Mouse (Mus musculus): Measurements from ENCODE around the gene Rilp. TPM values are rescaled to one million over a fixed set of nuclear protein-coding genes. Genes with fewer than 3 reads are reported as not detected.

Rilp gene
- total RNA-seq (2014; rRNA removed) = 23.0 and 27.9 TPM in 2 replicates
- 29.8 and 32.6 TPM in 2 replicates for polyA plus RNA-seq (2012; rRNA removed)

DNA sequence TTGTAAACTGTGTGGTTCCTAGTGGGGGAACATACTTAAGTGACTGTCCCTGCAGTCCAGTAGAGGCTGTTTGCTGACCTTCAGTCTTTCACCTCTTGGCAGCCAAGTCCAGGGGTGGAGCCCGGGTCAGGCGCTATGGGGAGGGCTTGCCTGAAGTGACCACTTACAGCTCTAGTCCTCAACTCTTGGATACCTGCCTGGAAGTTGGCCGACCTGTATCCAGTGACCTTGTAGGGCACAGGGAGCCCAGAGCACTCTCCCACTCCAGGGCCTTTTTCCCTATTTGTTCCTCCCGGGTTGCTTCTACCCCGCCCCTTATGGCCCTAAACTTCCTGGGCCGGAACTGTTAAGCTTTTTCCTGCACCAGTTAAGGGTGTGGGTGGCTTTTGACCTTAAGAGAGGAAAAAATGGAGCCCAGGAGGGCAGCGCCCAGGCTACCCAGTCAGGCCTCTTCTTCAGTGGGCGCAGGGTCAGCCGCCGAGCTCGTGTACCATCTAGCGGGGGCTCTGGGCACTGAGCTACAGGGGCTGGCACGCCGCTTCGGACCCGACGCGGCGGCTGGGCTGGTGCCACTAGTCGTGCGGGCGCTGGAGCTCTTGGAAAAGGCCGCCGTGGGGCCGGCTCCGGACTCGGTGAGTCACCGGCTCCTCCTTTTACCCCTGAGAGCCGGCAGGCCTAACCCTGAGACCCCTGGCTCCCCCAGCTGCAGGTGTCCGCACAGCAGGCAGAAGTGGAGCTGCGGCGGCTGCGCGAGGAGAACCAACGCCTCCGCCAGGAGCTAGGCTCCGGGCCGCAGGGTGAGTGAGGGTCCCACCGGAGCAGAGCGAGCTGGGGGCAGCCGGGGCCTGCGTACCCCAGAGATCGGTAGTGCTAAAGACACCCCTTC lies at the start of gene Rilp:
TSS of gene Rilp (plus strand) at position 354 of the 886 bp plus-strand sequence.
- Histone ChIP-seq H3K79me2 (ENCODE audit: control insufficient read depth, insufficient read depth, low read length) (peaks cover 3% of the 10 kb centered on the region; the same call in 1 of the 2 replicates), H3K27ac (replicated peaks; ENCODE audit: insufficient read depth, low read depth, low read length) (peak within 1 kb of the TSS; percentile 95), H3K27me3 (ENCODE audit: control insufficient read depth, insufficient read depth, low read length) (no peaks in the 10 kb centered on the region), H3K36me3 (ENCODE audit: control insufficient read depth, insufficient read depth, low read length) (peaks cover 33% of the 10 kb centered on the region), H3K4me3 (ENCODE audit: insufficient read depth, low read depth, low read length) (peak within 1 kb of the TSS; percentile 79), H3K4me1 (ENCODE audit: control insufficient read depth, insufficient read depth, low read length) (peaks cover 13% of the 10 kb centered on the region), H3K9ac (ENCODE audit: low read depth, low read length) (peak within 1 kb of the TSS; percentile 93)
- TF ChIP-seq CTCF (IDR thresholded peaks at IDR 0.05; ENCODE audit: low read depth, low read length) (no peak), POLR2A (IDR thresholded peaks at IDR 0.05; ENCODE audit: extremely low read depth, insufficient read depth, low read length) (0 out of 2 replicates have a peak, but pooled peaks have one; percentile 44)
- 1% methylated on average over 43 of the region's 43 CpGs for WGBS
- DNase-seq (ENCODE audit: extremely low read depth, low read depth, low spot score) = peak; percentile 100

DNA sequence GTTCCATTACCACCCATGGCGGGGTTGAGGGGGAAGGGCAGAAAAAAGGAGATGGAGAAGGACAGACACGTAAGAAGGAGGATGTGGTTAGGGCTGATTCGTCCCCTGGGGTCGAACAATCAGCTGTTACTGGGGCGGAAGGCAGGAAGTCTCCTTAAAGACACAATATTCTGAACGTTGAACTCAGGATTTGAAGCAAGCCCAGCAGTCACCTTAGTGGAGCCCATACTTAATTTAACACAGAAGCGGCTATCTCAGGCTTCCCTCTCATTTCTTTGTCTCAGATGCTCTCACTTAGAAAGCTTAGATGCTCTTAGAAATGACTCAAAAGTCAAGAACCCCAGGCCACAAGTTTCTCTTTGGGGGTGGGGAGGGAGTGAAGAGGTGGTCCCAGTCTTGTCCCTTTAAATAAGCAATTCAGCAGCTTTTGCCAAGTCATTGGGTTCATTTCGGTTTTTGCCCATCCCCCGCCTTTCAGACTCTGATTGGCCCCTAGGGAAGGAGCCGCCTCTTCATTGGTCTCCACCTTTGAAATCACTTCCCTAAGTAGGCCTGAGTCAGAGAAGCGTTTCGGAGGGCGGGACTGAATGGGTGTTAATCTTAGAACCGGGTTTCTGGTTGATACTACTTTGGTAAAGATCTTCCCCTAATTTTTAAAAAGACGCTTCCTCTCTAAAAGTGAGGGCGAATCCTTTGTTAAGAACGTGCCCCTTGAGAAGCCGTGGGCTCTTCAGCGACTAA lies 49.6 kb upstream of the Rilp start:
- WGBS = 5% methylated on average over 19 of the region's 19 CpGs
- Histone ChIP-seq H3K27me3 (ENCODE audit: control insufficient read depth, insufficient read depth, low read length) (no peaks in the 10 kb centered on the region), H3K27ac (replicated peaks; ENCODE audit: insufficient read depth, low read depth, low read length) (peak overlapping the region; percentile 99), H3K4me1 (ENCODE audit: control insufficient read depth, insufficient read depth, low read length) (peaks cover 37% of the 10 kb centered on the region), H3K9ac (ENCODE audit: low read depth, low read length) (peak overlapping the region; percentile 79), H3K79me2 (ENCODE audit: control insufficient read depth, insufficient read depth, low read length) (peaks cover 4% of the 10 kb centered on the region; the same call in 1 of the 2 replicates), H3K36me3 (ENCODE audit: control insufficient read depth, insufficient read depth, low read length) (peaks cover 17% of the 10 kb centered on the region), H3K4me3 (ENCODE audit: insufficient read depth, low read depth, low read length) (peak overlapping the region; percentile 43)
- peak; percentile 95 for DNase-seq (ENCODE audit: extremely low read depth, low read depth, low spot score)
- TF ChIP-seq CTCF (IDR thresholded peaks at IDR 0.05; ENCODE audit: low read depth, low read length) (no peak), POLR2A (IDR thresholded peaks at IDR 0.05; ENCODE audit: extremely low read depth, insufficient read depth, low read length) (0 out of 2 replicates have a peak, but pooled peaks have one; percentile 32)

DNA sequence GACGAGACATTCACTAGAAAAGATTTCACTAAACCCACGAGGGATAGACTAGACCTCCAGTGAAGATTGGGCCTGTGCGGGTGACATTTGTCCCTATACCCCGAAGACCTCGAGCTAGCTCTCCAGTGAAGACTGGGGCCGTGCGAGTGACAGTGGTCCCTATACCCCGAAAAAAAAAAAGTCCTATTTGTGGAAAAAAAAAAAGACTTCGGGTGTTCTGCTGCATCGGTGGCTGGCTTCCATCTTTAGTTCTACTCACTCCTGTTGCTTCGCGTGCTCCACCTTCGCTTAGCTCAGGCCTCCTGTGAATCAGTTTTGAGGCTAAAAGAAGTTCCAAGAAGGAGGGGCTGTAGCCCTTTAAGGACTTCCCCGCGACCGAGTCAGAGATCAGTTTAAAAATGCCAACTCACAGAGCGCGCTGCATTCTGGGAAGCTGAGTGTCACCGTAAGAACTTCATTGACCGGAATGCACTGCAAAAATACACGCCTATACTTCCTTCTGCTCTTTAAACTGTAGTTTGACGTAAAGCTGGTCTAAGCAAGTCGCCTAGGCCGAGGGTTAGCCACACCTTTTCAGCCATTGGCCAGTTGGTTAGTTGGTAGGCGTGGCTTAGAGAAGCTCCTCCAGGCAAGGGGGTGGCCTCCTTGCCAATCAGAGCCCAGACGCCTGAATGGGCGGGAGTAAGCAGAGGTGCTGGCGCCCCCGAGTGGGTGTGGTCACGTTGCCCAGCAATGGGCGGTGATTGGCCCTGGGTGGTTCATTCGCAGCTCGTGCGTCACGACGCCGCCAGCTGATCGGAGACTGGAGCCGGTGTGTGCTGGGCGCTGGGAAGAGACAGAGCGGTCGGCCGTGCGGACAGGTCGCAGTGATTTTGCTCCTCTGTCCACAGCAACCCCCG lies 48.8 kb upstream of the Rilp start, which contains the start of gene Tlcd2:
TSS of gene Tlcd2 (plus strand) at position 872 of the 899 bp plus-strand sequence.
- Histone ChIP-seq H3K27me3 (ENCODE audit: control insufficient read depth, insufficient read depth, low read length) (no peaks in the 10 kb centered on the region), H3K27ac (replicated peaks; ENCODE audit: insufficient read depth, low read depth, low read length) (peak within 1 kb of the TSS; percentile 97), H3K79me2 (ENCODE audit: control insufficient read depth, insufficient read depth, low read length) (peaks cover 4% of the 10 kb centered on the region; the same call in 1 of the 2 replicates), H3K9ac (ENCODE audit: low read depth, low read length) (peak within 1 kb of the TSS; percentile 87), H3K36me3 (ENCODE audit: control insufficient read depth, insufficient read depth, low read length) (peaks cover 25% of the 10 kb centered on the region), H3K4me3 (ENCODE audit: insufficient read depth, low read depth, low read length) (peak within 1 kb of the TSS; percentile 91), H3K4me1 (ENCODE audit: control insufficient read depth, insufficient read depth, low read length) (peaks cover 38% of the 10 kb centered on the region)
- WGBS = under 1% methylated on average over 46 of the region's 46 CpGs
- TF ChIP-seq POLR2A (IDR thresholded peaks at IDR 0.05; ENCODE audit: extremely low read depth, insufficient read depth, low read length) (peak; percentile 99), CTCF (IDR thresholded peaks at IDR 0.05; ENCODE audit: low read depth, low read length) (no peak)
- peak; percentile 100 for DNase-seq (ENCODE audit: extremely low read depth, low read depth, low spot score)

DNA sequence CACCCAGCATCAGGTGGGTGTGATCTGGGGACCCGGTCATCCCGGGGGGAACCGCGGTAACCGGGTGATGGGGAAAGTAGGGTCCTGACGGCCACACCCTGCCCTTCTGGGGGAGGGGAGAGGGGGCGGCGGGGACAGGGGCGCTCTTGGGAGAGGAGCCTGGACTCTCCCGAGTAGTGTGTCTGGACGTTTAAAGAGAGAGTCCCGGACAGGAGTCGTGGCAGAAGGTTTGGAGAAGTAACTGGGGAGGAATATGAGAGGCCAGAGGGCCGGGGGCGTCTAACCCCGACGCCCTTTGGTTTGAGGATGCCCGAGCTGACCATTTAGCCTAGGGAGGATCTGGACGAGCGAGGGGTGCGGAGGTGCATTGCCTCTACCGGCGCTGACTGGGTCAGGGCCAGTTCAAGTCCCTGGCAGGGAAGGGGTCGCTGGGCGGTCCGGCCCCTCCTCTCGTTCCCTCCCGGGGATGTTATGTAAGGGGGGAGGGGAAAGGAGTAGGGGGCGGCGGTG lies 48.1 kb upstream of the Rilp start:
- H3K9ac ChIP-seq (ENCODE audit: low read depth, low read length) = peak overlapping the region; percentile 87
- under 1% methylated on average over 29 of the region's 30 CpGs for WGBS
- H3K4me3 ChIP-seq (ENCODE audit: insufficient read depth, low read depth, low read length) = peak overlapping the region; percentile 91
- H3K36me3 ChIP-seq (ENCODE audit: control insufficient read depth, insufficient read depth, low read length) = peaks cover 25% of the 10 kb centered on the region
- H3K27me3 ChIP-seq (ENCODE audit: control insufficient read depth, insufficient read depth, low read length) = no peaks in the 10 kb centered on the region
- no peak for DNase-seq (ENCODE audit: extremely low read depth, low read depth, low spot score)
- peaks cover 36% of the 10 kb centered on the region for H3K4me1 ChIP-seq (ENCODE audit: control insufficient read depth, insufficient read depth, low read length)
- peak; percentile 40; the same call in 1 of the 2 replicates for TF ChIP-seq POLR2A (IDR thresholded peaks at IDR 0.05; ENCODE audit: extremely low read depth, insufficient read depth, low read length)
- TF ChIP-seq CTCF (IDR thresholded peaks at IDR 0.05; ENCODE audit: low read depth, low read length) = no peak
- H3K27ac ChIP-seq (replicated peaks; ENCODE audit: insufficient read depth, low read depth, low read length) = peak overlapping the region; percentile 97
- peaks cover 4% of the 10 kb centered on the region; the same call in 1 of the 2 replicates for H3K79me2 ChIP-seq (ENCODE audit: control insufficient read depth, insufficient read depth, low read length)

Measured in liver, adult 2 months (tissue).